Mouse (Mus musculus) c-Kit-positive CD71-positive TER-119-positive erythroid progenitor cells, embryonic 14.5 days (primary cell): ENCODE data around the gene Pdrg1.

Experiments
- DNase-seq: peaks from one replicate; pipeline ENCODE4 v3.0.0-alpha.2; 2013; ENCODE audit warnings: low spot score

Gene Pdrg1

GRCm38 (mm10) chr2:153031126-153032082 lies 16.2 kb upstream of the Pdrg1 start, which contains the start of gene Xkr7:
Gene Xkr7 (plus strand): TSS chr2:153031852.
- DNase-seq: no peak

DNA sequence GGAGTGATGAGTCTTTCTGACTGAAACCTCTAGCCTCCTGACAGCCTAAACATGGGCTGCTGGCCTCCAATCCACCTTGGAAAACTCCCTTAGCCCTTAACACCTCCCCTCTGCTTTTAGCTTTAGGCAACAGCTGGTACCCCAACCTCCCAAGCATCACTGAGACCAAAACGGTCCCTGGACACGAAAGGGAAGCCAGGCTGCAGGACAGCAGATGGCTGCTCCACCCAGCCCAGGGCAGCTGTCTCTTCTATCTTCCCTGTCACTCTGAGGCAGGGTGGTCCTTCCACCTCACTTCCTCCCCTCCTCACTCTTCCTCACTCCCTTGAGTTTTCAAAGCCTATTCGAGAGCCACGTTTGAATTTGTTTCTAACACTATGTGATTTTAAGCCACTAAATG lies 15.2 kb upstream of the Pdrg1 start:
- no peak for DNase-seq

DNA sequence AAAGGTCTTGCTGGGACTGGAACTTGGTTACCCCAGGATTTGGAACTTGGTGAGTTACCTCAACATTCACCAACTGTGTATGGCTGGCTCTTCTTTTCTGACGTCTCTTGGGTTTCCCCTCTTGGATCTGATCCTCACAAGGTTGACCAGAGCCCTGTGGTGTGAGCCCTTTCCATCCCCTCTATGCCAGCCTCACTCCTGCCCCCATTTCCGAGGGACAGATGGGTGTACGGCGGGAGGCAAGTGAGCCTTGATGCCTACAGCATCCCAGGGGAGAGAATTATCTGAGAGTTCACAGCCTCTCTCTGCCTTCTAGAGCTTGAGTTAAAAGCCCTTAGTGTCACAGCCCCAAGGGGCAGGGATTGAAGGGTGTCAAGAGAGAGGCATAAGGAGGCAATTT lies 12.3 kb upstream of the Pdrg1 start:
- DNase-seq: no peak

DNA sequence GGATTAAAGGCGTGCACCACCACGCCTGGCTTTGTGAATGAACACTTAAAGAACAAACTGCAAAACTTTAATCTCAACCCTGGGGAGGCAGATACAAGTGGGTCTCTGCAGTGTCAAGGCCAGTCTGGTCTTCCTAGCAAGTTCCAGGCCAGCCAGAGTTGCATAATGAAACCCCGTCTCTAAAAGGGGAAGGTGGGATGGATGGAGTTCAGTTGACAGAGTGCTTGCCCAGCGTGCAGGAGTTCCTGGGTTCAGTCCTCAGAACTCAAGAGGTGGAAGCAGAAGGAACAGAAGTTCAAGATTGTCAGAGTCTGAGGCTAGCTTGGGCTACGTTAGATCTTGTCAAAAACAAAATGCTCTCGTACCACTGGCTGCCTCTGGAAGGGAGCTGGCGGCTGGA lies 10.8 kb upstream of the Pdrg1 start:
- no peak for DNase-seq

- DNase-seq: no peak
These were observed 7.6 kb upstream of the Pdrg1 start for GRCm38 (mm10) chr2:153022855-153023254.

- DNase-seq: no peak
These were observed 5.9 kb upstream of the Pdrg1 start for GRCm38 (mm10) chr2:153021163-153021562.

DNA sequence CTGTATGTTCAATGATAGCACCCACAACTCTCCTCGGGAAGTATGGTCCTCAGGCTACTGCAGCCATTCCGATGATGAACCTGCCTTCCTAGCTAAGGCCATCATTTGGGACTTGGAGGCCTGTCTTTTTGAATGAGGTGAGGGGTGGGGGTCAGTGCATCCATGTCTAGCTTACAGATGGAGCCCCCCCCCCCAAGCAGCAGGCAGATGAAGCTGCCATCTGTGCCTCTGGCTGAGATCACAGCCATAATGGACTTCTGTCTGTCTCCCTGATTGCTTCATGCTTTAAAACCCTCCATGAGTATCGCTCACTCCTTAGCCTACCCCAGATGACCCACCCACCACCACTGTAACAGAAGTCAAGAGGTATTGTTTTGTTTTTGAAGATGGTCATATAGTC lies 4.1 kb upstream of the Pdrg1 start:
- no peak for DNase-seq

DNA sequence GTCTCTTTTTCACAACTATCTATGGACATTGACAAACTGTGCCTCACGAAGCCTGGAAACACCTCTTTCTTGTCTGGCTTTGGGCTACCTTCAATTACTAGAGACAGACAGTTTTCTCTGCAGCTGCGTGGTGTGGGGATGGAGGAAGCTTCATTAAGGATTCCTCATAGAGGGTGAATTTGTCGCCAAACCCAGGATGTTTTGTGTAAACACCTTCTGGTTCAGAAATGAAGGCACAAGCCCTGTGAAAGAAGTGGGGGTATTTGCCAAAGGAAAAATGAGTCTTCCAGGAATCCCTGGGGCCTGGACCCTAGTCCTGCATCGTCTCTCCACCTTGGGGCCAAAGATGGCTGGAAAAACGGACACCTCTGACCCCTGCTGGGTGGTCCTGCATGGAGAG lies 1.6 kb upstream of the Pdrg1 start:
- DNase-seq: no peak

- DNase-seq: no peak
These were observed 577 bp upstream of the Pdrg1 start for GRCm38 (mm10) chr2:153015804-153016203.

DNA sequence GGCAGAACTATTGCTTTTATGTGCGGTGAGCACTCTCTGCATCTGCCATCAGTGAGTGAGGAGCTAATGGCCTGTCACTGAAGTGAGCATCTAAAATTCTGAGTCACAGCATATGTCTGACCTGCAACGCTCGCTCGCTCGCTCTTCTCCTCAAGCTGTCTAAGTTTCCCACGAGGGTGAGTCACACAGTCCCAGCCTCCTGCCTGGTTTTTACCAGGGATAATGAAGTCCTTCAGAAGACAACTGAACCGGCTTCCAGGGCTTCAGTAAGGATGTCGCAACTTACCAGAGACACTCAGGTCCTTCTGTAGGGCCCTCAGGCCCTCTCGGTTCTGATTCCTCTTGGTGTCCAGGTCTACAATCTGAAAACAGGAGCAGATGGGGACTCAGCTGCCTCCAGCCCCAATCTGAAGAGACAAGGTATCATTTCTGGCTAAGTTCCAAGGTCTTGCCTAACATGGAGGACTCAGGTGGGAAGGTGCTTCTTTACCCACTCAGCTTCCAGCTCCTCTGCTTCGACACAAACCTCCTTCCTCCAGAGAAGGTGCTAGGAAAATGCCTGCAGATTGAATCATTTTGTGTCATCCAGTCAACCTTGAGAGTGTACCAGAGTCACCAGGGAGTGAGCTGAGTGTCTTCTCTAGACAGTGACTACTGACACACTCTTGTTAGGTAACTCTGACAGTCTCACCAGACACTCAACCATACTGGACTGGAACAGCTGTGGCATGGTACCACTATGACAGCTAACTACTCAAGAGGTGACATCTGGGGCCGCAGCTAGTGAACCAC lies 1.3 kb downstream of the Pdrg1 start:
- no peak for DNase-seq

GRCm38 (mm10) chr2:153009192-153009973 lies 5.8 kb downstream of the Pdrg1 start:
- no peak for DNase-seq

DNA sequence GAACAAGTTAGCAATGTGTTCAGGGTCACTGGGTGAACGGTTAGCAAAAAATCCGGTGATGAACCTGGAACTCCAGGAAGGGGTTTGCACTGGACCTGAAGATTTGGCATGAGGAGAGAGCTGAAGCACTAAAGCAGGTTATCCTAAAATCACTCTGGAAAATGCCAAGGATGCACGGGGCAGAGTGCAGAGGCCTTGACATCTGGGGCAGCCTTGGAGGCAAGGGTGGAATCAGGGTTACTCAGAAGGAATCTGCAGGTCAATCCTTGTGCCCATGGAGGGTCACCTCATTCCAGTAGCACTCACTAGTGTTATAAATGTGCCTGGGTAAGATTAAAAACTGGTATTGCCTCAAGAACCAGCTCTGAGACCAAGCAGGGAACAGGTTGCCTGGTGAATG lies 9.2 kb downstream of the Pdrg1 start:
- no peak for DNase-seq

- no peak for DNase-seq
These were observed 11.4 kb downstream of the Pdrg1 start for GRCm38 (mm10) chr2:153003681-153004338.

- DNase-seq: no peak
These were observed 12.6 kb downstream of the Pdrg1 start for GRCm38 (mm10) chr2:153002492-153003248.

GRCm38 (mm10) chr2:152997046-152997445 lies 18.2 kb downstream of the Pdrg1 start:
- no peak for DNase-seq

DNA sequence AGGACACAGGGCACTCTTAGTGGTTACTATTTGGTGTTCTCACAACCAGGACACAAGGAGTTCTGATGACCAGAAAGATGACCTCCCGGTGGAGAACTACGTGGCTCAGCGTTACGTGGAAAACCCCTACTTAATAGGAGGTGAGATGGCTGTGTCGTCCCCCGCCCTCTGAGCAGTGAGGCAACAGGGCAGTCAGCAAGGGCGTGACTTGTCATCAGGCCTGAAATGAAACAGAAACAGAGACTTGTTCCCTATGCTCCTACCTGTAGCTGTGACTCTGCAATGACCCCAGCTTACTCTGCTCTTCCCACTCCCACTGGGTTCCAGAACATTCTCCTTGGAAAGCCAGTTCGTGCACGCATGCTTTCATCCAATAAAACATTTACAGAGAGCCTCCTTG lies 23.7 kb downstream of the Pdrg1 start:
- DNase-seq: no peak

GRCm38 (mm10) chr2:152985582-152985981 lies 29.6 kb downstream of the Pdrg1 start:
- DNase-seq: no peak

DNA sequence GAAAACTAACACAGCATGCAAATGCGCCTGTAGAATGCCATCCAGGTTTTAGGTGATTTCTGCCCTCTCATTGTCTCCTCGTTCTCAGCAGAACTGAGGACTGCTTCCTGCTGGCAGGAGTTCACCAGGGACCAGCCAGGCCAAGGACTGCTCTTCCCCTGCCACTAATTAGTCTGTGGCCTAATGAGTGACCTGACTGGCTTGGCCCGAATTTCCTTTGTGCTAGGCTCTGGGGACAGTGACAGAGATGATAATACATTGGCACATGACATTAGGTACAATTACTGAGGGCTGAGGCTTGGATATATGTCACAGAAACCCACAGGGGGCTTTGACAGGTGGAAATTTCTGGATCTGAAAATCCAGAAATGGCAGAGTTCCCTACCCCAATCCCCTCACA lies 38.2 kb downstream of the Pdrg1 start:
- no peak for DNase-seq

DNA sequence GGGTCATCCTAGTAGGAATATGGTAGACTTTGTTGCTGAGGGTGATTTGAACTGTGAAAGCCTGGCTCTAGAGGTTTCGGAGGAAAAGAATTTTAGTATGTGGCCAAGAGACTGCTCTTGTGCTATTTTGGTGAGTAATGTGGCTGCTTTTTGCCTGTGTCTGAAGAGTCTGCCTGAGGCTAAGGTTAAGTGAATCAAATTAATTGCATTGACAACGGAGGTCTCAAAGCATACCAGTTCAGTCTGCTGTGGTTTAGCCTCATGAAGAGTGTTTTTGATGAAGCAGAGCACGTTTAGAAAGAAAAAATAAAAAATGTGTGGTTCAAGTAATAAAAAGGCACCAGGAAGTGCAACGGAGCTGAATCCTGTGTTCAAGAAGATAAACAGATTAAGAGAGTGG lies 49.7 kb downstream of the Pdrg1 start:
- DNase-seq: no peak

GRCm38 (mm10) chr2:152962091-152962793 lies 53.0 kb downstream of the Pdrg1 start, which contains the start of gene Ttll9:
Gene Ttll9 (plus strand): TSS chr2:152962485.
- peak; percentile 26 for DNase-seq
